ENCODE assay signal across 26 mouse cellular contexts in the genomic region with DNA sequence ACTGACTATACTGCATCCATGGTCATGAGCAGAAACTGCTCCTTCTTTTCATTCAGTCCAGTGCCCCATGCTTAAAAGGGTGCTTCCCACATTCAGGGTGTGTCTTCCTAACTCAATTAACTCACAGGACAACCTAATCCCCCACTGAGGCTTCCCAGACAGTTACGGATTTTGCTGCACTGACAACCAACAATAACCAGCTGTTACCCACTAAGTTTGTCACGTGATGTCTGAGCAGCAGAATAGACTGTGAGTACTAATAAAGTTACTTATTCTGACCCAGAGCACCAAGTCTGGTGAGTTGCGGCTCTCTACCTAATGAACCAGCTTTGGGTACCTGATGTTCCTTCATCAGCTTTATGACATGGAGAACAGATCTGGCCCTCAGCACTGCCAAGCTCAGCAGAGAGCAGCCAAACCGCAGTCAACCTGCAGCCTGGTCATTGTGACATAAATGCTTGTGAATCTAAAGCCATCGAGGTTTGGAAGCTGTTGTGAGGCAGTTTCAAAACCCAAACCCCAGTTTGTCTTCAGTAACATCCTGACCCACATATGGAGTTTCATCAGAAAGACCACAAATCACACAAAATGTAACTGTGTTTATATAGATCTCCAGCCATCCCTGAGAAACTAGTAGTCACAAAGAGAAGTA. TPM values are rescaled to one million over a fixed set of nuclear protein-coding genes. Genes with fewer than 3 reads are reported as not detected.
DNase-seq lines count a peak whose midpoint lies in the region; ATAC-seq and TF ChIP-seq lines count a peak whose summit lies in the region.
"Had no signal": no experiment of that assay in that cellular context is flagged by ENCODE, and none has a peak within 500 bp of the region (broad histone marks: within the 10 kb centered on the region; RNA-seq: fewer than 3 reads in every experiment).

No protein-coding gene starts in this region.

- H3K4me2 ChIP-seq in stomach, postnatal 0 days (replicated peaks; ENCODE audit: low read depth) = no peak overlapping the region
- H3K4me2 ChIP-seq in liver, embryonic 12.5 days = no peak overlapping the region
- H3K4me2 ChIP-seq: intestine, embryonic 15.5 days; liver, embryonic 15.5 days; lung, embryonic 14.5 days; midbrain, embryonic 11.5 days; neural tube, embryonic 13.5 days had no signal

- no peaks in the 10 kb centered on the region for H3K27me3 ChIP-seq in kidney, adult 2 months (replicated peaks; ENCODE audit: control insufficient read depth, insufficient read depth, low read length)
- no peaks in the 10 kb centered on the region for H3K27me3 ChIP-seq in stomach, postnatal 0 days (ENCODE audit: control insufficient read depth, insufficient read depth, low read length)
- H3K27me3 ChIP-seq in liver, embryonic 12.5 days (replicated peaks) = no peaks in the 10 kb centered on the region
- H3K27me3 ChIP-seq: intestine, embryonic 15.5 days; liver, embryonic 15.5 days; neural tube, embryonic 13.5 days had no signal

- DNase-seq in kidney, adult 2 months = no peak
- DNase-seq in kidney, postnatal 36 days = no peak
- peak; percentile 45 for DNase-seq in R1 (ENCODE audit: low read depth, low spot score)
- peak; percentile 56 for DNase-seq in gonadal fat pad, adult 2 months (ENCODE audit: low read depth)
- no peak for DNase-seq in stomach, postnatal 0 days (ENCODE audit: low spot score)
- DNase-seq in adrenal gland, adult 8-10 months = no peak
- DNase-seq: adrenal gland, postnatal 10 days; cerebellum, adult 11 months; cerebellum, adult 9-11 months; gastrocnemius, adult 2 months; heart, postnatal 14 days; kidney, postnatal 4 days; layer of hippocampus, postnatal 36 days; liver; lung, embryonic 14.5 days; lung, postnatal 14 days; thymus, postnatal 4 days had no signal

- no peak for TF ChIP-seq CTCF in kidney, adult 2 months (conservative IDR thresholded peaks at IDR 0.05; ENCODE audit: insufficient read depth, insufficient read length, low read depth, low read length)
- no peak for TF ChIP-seq CTCF in stomach, postnatal 0 days (IDR thresholded peaks at IDR 0.05; ENCODE audit: low read depth)

- no peaks in the 10 kb centered on the region for H3K36me3 ChIP-seq in kidney, adult 2 months (ENCODE audit: control insufficient read depth, insufficient read depth, low read length)
- H3K36me3 ChIP-seq in stomach, postnatal 0 days (ENCODE audit: control insufficient read depth, insufficient read depth, low read length) = no peaks in the 10 kb centered on the region
- H3K36me3 ChIP-seq in liver, embryonic 12.5 days = peaks cover 27% of the 10 kb centered on the region
- H3K36me3 ChIP-seq: intestine, embryonic 15.5 days; neural tube, embryonic 13.5 days had no signal

- no peak overlapping the region for H3K9ac ChIP-seq in stomach, postnatal 0 days (ENCODE audit: low read length)
- no peak overlapping the region for H3K9ac ChIP-seq in liver, embryonic 12.5 days
- H3K9ac ChIP-seq: intestine, embryonic 15.5 days; liver, embryonic 15.5 days; lung, embryonic 14.5 days; neural tube, embryonic 13.5 days had no signal

- ATAC-seq in stomach, postnatal 0 days (ENCODE audit: low FRiP score, low TSS enrichment) = peak; percentile 47; the same call in 1 of the 2 replicates
- ATAC-seq in liver, embryonic 12.5 days = no peak
- ATAC-seq: CD4-positive, CD25-positive, alpha-beta regulatory T cell, adult 4 months; forebrain, embryonic 16.5 days; hindbrain, embryonic 16.5 days; intestine, embryonic 15.5 days; midbrain, embryonic 16.5 days had no signal

- peaks cover 18% of the 10 kb centered on the region for H3K4me1 ChIP-seq in kidney, adult 2 months (ENCODE audit: control insufficient read depth, insufficient read depth, low read length)
- 0 out of 2 replicates have a peak, but pooled peaks cover 2% of the 10 kb centered on the region for H3K4me1 ChIP-seq in stomach, postnatal 0 days (replicated peaks; ENCODE audit: control insufficient read depth, insufficient read depth)
- peaks cover 43% of the 10 kb centered on the region for H3K4me1 ChIP-seq in liver, embryonic 12.5 days
- H3K4me1 ChIP-seq: intestine, embryonic 15.5 days; neural tube, embryonic 13.5 days had no signal

- no peaks in the 10 kb centered on the region for H3K9me3 ChIP-seq in stomach, postnatal 0 days (ENCODE audit: control insufficient read depth, low read length)
- no peaks in the 10 kb centered on the region for H3K9me3 ChIP-seq in liver, embryonic 12.5 days (replicated peaks)
- H3K9me3 ChIP-seq: intestine, embryonic 15.5 days; liver, embryonic 15.5 days; neural tube, embryonic 13.5 days had no signal

- H3K4me3 ChIP-seq in kidney, adult 2 months (ENCODE audit: insufficient read depth, low read depth, low read length) = no peak overlapping the region
- no peak overlapping the region for H3K4me3 ChIP-seq in stomach, postnatal 0 days (ENCODE audit: low read depth, low read length)
- no peak overlapping the region for H3K4me3 ChIP-seq in liver, embryonic 12.5 days
- H3K4me3 ChIP-seq: gastrocnemius, adult 2 months; intestine, embryonic 15.5 days; liver, embryonic 15.5 days; neural tube, embryonic 13.5 days had no signal

- peak overlapping the region; percentile 67 for H3K27ac ChIP-seq in kidney, adult 2 months (ENCODE audit: insufficient read depth, low read depth, low read length)
- no peak overlapping the region for H3K27ac ChIP-seq in stomach, postnatal 0 days (replicated peaks)
- H3K27ac ChIP-seq in liver, embryonic 12.5 days = no peak overlapping the region
- H3K27ac ChIP-seq: gastrocnemius, adult 2 months; intestine, embryonic 15.5 days; liver, embryonic 15.5 days; neural tube, embryonic 13.5 days had no signal

- WGBS in kidney, adult 2 months = 50% methylated on average over 5 of the region's 5 CpGs
- WGBS in stomach, postnatal 0 days = 69% methylated on average over 5 of the region's 5 CpGs
- 85% methylated on average over 5 of the region's 5 CpGs for WGBS in liver, embryonic 12.5 days (ENCODE audit: insufficient replicate concordance)

- no peak for TF ChIP-seq EP300 in stomach, postnatal 0 days (optimal IDR thresholded peaks at IDR 0.05)

- TF ChIP-seq POLR2A in kidney, adult 2 months (IDR thresholded peaks at IDR 0.05; ENCODE audit: low read depth, low read length) = no peak

RNA-seq across cellular contexts. Expression of a gene that starts 16.9 kb away (rescaled TPM):
- 14.4 and 18.6 TPM in 2 replicates for polyA plus RNA-seq in kidney, adult 2 months (2012; rRNA removed)
- 3.8 and 4.6 TPM in 2 replicates for polyA plus RNA-seq in gonadal fat pad, adult 2 months (2012; rRNA removed)
- 11.4 and 12.2 TPM in 2 replicates for polyA plus RNA-seq in stomach, postnatal 0 days (2015; fragmentation: Nextera tagmentation; extraction: Ambion mirVana)
- polyA plus RNA-seq in liver, embryonic 12.5 days (2016; fragmentation: Nextera tagmentation; extraction: Ambion mirVana) = 12.9 and 14.2 TPM in 2 replicates
- total RNA-seq in adrenal gland, adult 8-10 months (2022) = 10 to 100 TPM; 29.2 to 46.0 (median 37.0) TPM

RNA-seq across cellular contexts. Expression of a gene that starts 56.4 kb away (rescaled TPM):
- 2.9 and 3.6 TPM in 2 replicates for polyA plus RNA-seq in kidney, adult 2 months (2012; rRNA removed)
- 6.7 and 7.3 TPM in 2 replicates for polyA plus RNA-seq in gonadal fat pad, adult 2 months (2012; rRNA removed)
- polyA plus RNA-seq in stomach, postnatal 0 days (2015; fragmentation: Nextera tagmentation; extraction: Ambion mirVana) = 1.7 and 1.8 TPM in 2 replicates
- polyA plus RNA-seq in liver, embryonic 12.5 days (2016; fragmentation: Nextera tagmentation; extraction: Ambion mirVana) = 0.49 and 0.65 TPM in 2 replicates
- total RNA-seq in adrenal gland, adult 8-10 months (2022) = 1 to 10 TPM; 1.5 to 2.1 (median 1.8) TPM

Comparison
In these comparisons a context has a peak if more than half of its experiments do, and no peak if none do; other contexts are left out.
1. DNase-seq: peak in R1 (single experiment) and gonadal fat pad, adult 2 months (single experiment); none in kidney, adult 2 months (single experiment), kidney, postnatal 36 days (0 of 2), stomach, postnatal 0 days (single experiment) and adrenal gland, adult 8-10 months (single experiment).